Mouse (Mus musculus) cerebral cortex, adult 2 months (tissue): ENCODE results near the gene Fam185a.

ENCODE experiments used
- WGBS: fragments of 180-500 bp; shearing (Covaris S2); methylation state at CpG from one replicate; pipeline ENCODE4 v1.1.7; 2018; 5-methylcytosine and 5-hydroxymethylcytosine counted together

Gene Fam185a

DNA sequence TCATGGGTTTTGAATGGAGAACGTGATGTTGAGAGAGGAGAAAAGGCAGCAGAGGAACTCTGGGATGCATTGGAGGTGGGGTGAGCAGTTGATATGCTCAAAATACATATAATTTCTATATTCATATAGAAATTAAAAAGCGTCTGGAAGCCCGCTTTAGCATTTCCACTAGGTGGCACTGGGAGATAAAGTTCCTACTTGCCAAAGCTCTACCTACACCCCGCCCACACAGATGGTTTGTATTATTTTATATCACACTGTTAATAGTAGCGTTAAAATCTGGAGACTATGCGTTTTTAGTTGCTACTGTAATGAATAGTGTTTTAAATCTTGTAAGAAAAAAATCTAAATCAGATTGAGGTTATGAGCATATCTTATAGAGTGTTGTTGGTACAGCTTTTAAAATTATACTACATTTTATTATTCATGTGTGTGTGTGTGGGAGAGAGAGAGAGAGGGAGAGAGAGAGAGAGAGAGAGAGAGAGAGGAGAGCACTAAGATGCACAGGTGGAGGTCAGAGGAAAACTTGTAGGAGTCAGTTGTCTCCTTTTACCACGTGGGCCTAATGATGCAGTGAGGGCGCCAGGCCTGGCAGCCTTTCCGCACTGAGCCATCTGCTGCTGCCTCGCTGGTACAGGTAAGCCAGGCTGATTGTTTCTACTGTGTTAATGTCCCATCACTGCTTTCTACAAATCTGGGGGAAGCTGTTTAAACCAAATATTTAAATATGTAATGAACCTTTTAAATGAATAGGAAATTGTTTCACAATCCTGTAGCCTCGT is 9.6 kb downstream of the Fam185a start:
- WGBS = 48% methylated on average over 11 of the region's 11 CpGs

DNA sequence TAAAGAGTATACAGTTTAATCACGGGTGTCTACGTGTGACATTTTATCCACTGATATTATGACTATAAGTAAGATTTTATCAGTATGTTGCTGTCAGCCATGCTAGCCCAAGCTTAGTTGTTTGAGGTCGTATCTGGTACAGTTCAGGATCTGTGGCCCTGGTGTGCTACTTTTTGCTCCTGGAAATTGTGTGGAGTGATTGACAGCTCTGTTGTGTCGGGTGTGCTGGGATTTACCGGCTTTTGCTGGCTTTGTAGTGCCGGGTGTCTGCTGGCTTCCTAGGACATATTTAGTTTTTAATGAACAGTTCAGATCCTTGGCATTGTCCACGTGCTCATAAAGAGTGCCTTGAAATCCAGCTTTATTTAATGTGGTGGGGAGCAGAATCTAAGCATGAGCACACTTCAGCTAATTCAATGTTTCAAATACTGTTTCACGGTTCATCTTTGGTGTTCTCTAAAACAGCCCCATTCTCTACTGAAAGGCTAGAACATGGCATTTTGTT is 11.8 kb downstream of the Fam185a start:
- 65% methylated on average over 8 of the region's 8 CpGs for WGBS

DNA sequence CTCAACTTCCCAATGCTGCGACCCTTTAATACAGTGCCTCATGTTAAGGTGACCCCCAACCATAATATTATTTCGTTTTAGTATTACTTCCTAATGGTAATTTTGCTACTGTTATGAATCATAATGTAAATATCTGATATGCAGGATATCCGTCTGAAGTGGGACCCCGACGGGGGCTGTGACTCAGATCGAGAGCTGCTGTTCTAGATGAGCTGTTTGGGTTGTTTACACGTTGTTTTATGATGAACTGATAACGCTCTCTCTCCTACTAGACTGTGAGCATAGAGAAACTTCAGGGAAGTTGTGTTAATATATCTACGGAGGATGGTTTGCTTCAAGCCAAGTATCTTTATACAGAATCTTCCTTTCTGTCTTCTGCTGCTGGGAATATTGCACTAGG is 13.7 kb downstream of the Fam185a start:
- WGBS = 91% methylated on average over 9 of the region's 9 CpGs

- WGBS = 89% methylated on average over 7 of the region's 7 CpGs
Observed at GRCm38 (mm10) chr5:21439446-21440110, 14.8 kb downstream of the Fam185a start.

GRCm38 (mm10) chr5:21440833-21441530 is 16.2 kb downstream of the Fam185a start:
- WGBS = 46% methylated on average over 8 of the region's 8 CpGs

GRCm38 (mm10) chr5:21467387-21467786 is 42.6 kb downstream of the Fam185a start:
- WGBS = 82% methylated on average over 7 of the region's 7 CpGs

- WGBS = 84% methylated on average over 12 of the region's 12 CpGs
Observed at GRCm38 (mm10) chr5:21468100-21468499, 43.3 kb downstream of the Fam185a start.

DNA sequence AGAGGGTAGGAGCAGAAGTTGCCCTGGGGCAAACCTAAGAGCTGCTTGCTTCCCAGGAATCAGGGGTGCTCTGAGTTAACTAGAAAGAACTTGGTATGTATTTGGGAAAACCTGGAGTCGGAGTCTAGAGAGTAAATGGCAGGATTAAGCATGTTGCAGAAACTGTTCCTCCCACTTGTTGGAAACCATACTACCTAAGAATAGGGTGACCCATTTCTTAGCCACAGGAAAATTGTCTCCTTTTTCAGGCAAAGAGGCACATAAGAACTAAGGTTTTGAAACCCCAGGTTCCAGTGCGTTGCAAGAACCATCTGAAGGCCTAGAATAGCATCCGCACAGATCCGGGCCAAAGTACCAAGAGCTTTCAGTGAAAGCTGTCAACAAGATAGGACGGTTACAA is 53.7 kb downstream of the Fam185a start:
- 69% methylated on average over 5 of the region's 5 CpGs for WGBS

DNA sequence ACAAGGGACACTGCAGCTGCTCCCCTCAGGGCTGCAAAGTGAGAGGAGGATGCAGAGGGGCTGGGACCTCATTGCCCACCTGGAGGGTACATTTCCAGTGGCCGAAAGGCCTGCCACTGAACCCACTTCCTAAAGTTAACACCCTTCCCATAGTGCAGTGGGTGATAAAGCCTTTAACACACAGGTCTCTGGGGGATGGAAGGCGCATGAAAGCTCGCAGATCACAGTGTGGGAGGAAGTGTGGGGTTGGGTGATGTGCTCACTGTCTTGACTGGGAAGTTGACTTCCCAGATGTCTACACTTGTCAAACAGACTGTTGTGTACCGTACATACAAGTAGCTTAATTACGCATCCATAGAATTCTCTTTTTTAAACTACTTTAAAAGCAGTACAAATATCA is 55.0 kb downstream of the Fam185a start:
- 64% methylated on average over 5 of the region's 5 CpGs for WGBS

DNA sequence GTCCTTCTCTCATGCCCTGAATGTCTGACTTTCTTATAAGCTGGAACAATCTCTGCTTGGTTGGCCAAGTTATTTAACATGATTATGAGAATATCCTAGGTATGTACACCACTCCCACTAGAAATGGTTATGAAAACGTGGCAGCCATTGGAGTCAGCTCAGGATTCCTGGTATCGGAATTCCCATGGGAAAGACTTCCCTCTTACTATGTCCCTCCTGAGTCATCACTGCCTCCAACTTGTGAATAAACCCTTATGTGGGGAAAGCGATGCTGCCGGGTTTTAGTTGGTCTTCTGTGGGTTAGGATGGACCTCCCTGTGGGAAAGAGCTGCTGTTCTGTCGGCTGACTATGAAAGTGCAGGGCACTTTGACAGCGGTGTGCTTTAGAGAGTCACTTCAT is 56.8 kb downstream of the Fam185a start:
- whole genome bisulfite sequencing = 86% methylated on average over 6 of the region's 6 CpGs

DNA sequence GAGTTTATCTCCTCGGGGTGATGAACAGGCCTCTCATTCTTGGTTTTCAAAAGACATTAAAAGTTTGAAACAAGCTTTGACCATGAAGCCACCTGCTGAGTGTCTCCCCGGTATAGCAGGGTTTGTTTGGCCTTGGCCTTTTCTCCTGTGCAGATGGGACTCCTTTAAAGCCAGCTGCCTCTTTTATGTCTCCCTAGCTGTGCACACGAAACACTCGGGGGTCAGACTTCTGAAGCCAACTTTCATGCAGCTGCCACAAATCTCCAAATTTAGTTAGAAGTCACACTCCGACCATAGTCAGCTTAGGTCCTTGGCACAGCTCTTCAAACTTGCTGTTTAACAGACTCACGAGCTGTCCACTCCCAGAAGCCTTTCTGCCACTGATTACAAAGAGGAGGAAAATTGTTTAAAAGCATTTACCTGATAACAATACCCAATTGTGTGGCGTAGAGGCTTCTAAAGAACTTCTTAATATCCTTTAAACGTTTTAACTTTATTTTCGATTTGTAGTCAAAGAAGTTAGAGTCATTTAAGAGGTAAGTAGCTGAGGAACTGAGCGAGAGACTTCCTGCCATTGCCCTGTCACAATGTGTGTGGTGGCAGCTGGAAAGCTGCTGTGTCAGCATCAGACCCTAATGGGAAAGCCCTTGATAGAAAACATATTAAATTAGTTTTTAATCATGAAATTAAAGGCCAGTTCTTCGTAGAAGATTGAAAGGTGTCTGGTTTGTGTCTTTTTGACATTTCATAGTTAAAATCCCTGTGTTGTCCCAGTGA is 57.9 kb downstream of the Fam185a start:
- WGBS = 62% methylated on average over 11 of the region's 11 CpGs

DNA sequence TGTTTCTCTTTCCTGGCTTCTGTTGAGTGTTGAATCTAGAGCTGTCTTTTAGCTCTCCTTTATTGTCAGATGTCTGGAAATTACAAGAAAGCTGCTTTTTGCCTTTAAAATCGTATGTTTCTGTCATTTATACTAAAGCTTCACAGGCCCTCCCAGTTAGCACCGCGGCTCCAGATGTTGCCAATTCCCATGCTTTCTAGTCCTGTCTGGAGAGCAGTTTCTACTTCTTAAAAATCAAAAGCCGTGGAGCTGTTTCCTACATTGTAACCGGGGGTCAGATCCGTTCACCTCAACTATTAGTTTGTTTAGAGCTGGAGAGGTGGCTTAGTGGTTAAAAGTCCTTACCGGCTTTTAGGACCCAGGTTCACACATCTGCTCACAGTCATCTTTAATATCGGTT is 58.5 kb downstream of the Fam185a start:
- 94% methylated on average over 8 of the region's 8 CpGs for WGBS

GRCm38 (mm10) chr5:21485197-21485829 is 60.6 kb downstream of the Fam185a start:
- 71% methylated on average over 8 of the region's 8 CpGs for WGBS

GRCm38 (mm10) chr5:21486798-21487197 is 62.0 kb downstream of the Fam185a start:
- WGBS = 66% methylated on average over 5 of the region's 5 CpGs

- 31% methylated on average over 3 of the region's 3 CpGs for WGBS
Observed at GRCm38 (mm10) chr5:21487306-21487705, 62.5 kb downstream of the Fam185a start.

DNA sequence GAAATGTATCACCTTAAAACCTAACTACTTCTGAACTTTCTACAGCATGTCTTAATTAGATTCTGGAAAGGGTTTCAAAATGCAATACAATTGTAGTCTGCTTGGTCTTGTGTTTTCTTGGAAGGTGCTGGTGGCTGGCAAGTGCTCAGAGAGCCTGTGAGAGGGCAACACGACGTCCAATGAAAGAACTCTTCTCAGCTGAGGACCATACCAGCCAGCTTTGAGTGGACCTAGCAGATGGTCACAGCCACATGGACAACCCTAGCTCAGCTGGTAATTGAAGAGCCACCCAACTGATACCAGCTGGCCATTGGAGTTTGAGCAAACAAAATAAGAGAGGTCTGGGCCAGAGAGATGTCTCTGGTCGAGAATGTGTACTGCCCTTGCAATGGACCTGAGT is 63.0 kb downstream of the Fam185a start:
- WGBS = 68% methylated on average over 3 of the region's 3 CpGs

DNA sequence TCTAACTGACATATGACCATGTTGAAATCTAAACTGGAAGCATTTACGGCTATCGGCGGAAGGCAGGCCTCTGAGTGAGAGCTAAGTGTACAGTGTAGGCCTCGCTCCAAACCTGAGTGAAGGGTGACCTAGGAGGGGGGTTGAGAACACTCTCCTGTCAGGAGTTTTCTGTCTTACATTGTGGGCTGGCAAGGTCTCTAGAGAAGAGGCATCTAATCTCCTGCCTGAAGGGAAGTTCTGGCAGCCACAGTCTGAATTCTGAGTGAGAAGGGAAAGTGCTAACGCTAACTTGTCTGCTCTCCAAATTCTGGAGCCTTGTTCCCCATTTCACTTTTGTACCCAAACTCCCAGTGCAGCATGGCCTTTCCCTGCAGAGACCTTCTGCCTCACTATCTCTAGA is 63.7 kb downstream of the Fam185a start:
- WGBS = 69% methylated on average over 5 of the region's 5 CpGs

- WGBS = 77% methylated on average over 4 of the region's 4 CpGs
Observed at GRCm38 (mm10) chr5:21489135-21489534, 64.4 kb downstream of the Fam185a start.

GRCm38 (mm10) chr5:21491469-21491868 is 66.7 kb downstream of the Fam185a start:
- 88% methylated on average over 2 of the region's 2 CpGs for WGBS

- whole genome bisulfite sequencing = 90% methylated on average over 3 of the region's 3 CpGs
Observed at GRCm38 (mm10) chr5:21492213-21492612, 67.5 kb downstream of the Fam185a start.

DNA sequence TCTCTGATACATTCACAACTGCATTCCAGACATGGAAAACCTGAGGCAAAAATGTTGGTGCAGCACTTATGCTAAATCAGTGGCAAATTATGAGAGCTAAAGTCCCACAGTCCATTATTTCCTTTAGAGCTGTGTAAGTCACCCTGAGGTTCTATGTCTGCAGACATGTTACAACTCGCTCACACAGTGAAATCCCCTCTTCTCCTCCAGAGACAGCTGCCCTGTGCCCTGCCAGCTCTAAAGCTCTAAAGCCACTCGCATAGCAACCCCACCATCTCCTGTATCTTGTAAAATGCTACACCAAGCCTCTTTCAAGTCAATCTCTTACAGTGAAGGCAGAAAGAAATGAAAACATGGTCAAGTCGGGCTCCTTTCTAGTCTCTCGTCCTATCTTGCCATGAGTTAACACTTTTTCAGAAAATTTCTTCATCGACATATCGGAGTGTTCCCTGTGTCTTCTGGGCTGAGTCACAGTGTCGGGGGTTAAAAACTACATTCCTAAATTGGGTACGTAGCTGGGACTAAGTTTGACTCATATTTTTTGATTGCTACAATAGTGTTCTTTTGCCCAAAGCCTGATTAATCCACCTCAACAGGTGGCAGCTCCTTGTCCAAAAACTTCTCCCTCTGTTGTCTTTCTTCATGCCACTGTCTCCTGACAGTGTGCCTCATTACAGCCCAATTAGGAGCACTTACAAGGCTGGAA is 68.7 kb downstream of the Fam185a start:
- WGBS = 80% methylated on average over 8 of the region's 8 CpGs
